Comparison of ENCODE assay signal across 15 mouse cellular contexts in the genomic region with DNA sequence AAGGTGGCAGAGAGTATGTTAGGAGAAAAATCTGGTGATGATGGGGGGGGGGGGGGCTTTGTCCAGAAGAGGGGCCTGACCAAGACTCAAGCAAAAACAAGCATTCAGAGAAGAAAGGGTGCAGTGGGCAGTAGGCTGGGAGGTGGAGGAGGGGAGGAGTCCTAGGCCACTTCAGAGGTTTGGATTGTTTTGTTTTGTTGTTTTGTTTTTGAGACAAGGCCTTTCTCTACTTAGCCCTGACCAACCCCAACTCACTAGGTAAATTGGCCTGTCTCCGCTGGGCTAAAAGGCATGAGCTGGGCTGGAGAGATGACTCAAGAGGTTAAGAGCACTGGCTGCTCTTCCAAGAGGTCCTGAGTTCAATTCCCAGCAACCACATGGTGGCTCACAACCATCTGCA. TPM values are rescaled to one million over a fixed set of nuclear protein-coding genes. Genes with fewer than 3 reads are reported as not detected.
DNase-seq lines count a peak whose midpoint lies in the region; ATAC-seq and TF ChIP-seq lines count a peak whose summit lies in the region.
"Had no signal": no experiment of that assay in that cellular context is flagged by ENCODE, and none has a peak within 500 bp of the region (broad histone marks: within the 10 kb centered on the region; RNA-seq: fewer than 3 reads in every experiment).

No protein-coding gene starts in this region.

- no peak overlapping the region for H3K9ac ChIP-seq in kidney, embryonic 16.5 days (replicated peaks; ENCODE audit: low read length)

- no peak for ATAC-seq in kidney, embryonic 16.5 days (ENCODE audit: low FRiP score, low TSS enrichment)

- peak overlapping the region; percentile 81 for H3K27ac ChIP-seq in heart, embryonic 10.5 days
- 0 out of 2 replicates have a peak overlapping the region, but pooled peaks have one; percentile 87 for H3K27ac ChIP-seq in kidney, embryonic 16.5 days (ENCODE audit: low read length)
- H3K27ac ChIP-seq in embryonic facial prominence, embryonic 10.5 days (replicated peaks), result peak overlapping the region; percentile 87

- no peak overlapping the region for H3K4me3 ChIP-seq in heart, embryonic 10.5 days
- no peak overlapping the region for H3K4me3 ChIP-seq in kidney, embryonic 16.5 days (ENCODE audit: low read length)
- H3K4me3 ChIP-seq in E14TG2a.4 (replicated peaks; ENCODE audit: low read length), result peak overlapping the region; percentile 82
- H3K4me3 ChIP-seq in embryonic facial prominence, embryonic 10.5 days, result peak overlapping the region; percentile 36; the same call in 1 of the 2 replicates

- H3K4me2 ChIP-seq in kidney, embryonic 16.5 days (replicated peaks; ENCODE audit: low read depth, low read length), result no peak overlapping the region

- H3K36me3 ChIP-seq in heart, embryonic 10.5 days, result peaks cover 7% of the 10 kb centered on the region; the same call in 1 of the 2 replicates
- H3K36me3 ChIP-seq in kidney, embryonic 16.5 days (ENCODE audit: insufficient read depth, low read length), result no peaks in the 10 kb centered on the region
- H3K36me3 ChIP-seq in E14TG2a.4 (ENCODE audit: insufficient read depth, low read length), result peaks cover 16% of the 10 kb centered on the region
- peaks cover 11% of the 10 kb centered on the region for H3K36me3 ChIP-seq in embryonic facial prominence, embryonic 10.5 days (replicated peaks)
- H3K36me3 ChIP-seq: G1E had no signal

- TF ChIP-seq CTCF in E14TG2a.4 (conservative IDR thresholded peaks at IDR 0.05; ENCODE audit: low read length), result no peak

- peaks cover 27% of the 10 kb centered on the region for H3K4me1 ChIP-seq in heart, embryonic 10.5 days
- H3K4me1 ChIP-seq in kidney, embryonic 16.5 days (ENCODE audit: insufficient read depth, low read length), result peaks cover 26% of the 10 kb centered on the region
- peaks cover 82% of the 10 kb centered on the region for H3K4me1 ChIP-seq in E14TG2a.4 (replicated peaks; ENCODE audit: low read depth, low read length)
- H3K4me1 ChIP-seq in embryonic facial prominence, embryonic 10.5 days, result peaks cover 36% of the 10 kb centered on the region

- no peaks in the 10 kb centered on the region for H3K9me3 ChIP-seq in heart, embryonic 10.5 days
- H3K9me3 ChIP-seq in kidney, embryonic 16.5 days (ENCODE audit: low read length), result no peaks in the 10 kb centered on the region
- H3K9me3 ChIP-seq in E14TG2a.4 (ENCODE audit: low read length), result no peaks in the 10 kb centered on the region
- no peaks in the 10 kb centered on the region for H3K9me3 ChIP-seq in embryonic facial prominence, embryonic 10.5 days
- H3K9me3 ChIP-seq: G1E had no signal

- DNase-seq in heart, embryonic 10.5 days (ENCODE audit: low spot score), result no peak
- DNase-seq in heart, postnatal 14 days, result no peak
- no peak for DNase-seq in kidney, postnatal 4 days
- no peak for DNase-seq in embryonic facial prominence, embryonic 10.5 days (ENCODE audit: low spot score)
- DNase-seq in gastrocnemius, postnatal 4 days (ENCODE audit: low spot score in 2 of 2), result no peak
- DNase-seq in frontal cortex, postnatal 10 days (ENCODE audit: low spot score in 2 of 2), result no peak
- DNase-seq: cerebellum, adult 8-10 months; gastrocnemius, postnatal 25 days; liver; right cerebral cortex, postnatal 4 days had no signal

- WGBS in heart, embryonic 10.5 days, result 68% methylated on average over 1 of the region's 1 CpGs
- 67% methylated on average over 1 of the region's 1 CpGs for WGBS in kidney, embryonic 16.5 days
- 29% methylated on average over 1 of the region's 1 CpGs for WGBS in embryonic facial prominence, embryonic 10.5 days

- peaks cover 22% of the 10 kb centered on the region for H3K27me3 ChIP-seq in heart, embryonic 10.5 days (ENCODE audit: insufficient read depth, poor library complexity, severe bottlenecking)
- peaks cover 2% of the 10 kb centered on the region; the same call in 1 of the 2 replicates for H3K27me3 ChIP-seq in kidney, embryonic 16.5 days (ENCODE audit: insufficient read depth, low read length)
- peaks cover 2% of the 10 kb centered on the region; the same call in 1 of the 2 replicates for H3K27me3 ChIP-seq in E14TG2a.4 (ENCODE audit: insufficient read depth, low read length)
- H3K27me3 ChIP-seq in embryonic facial prominence, embryonic 10.5 days (replicated peaks; ENCODE audit: low read depth, poor library complexity, severe bottlenecking), result peaks cover 40% of the 10 kb centered on the region

- intact Hi-C loops in heart, postnatal 14 days (cut with DNase I), result no loop called here

RNA-seq across cellular contexts. Expression of a gene that starts 1.2 kb away (rescaled TPM):
- polyA plus RNA-seq in heart, embryonic 10.5 days (2016; fragmentation: Nextera tagmentation; extraction: Ambion mirVana), result 0.15 and 0.34 TPM in 2 replicates
- under 1 TPM in 1 of 2 experiments, not detected in 1; 0.20 TPM for total RNA-seq in heart, postnatal 14 days (2021)
- polyA plus RNA-seq in kidney, embryonic 16.5 days (2015; fragmentation: Nextera tagmentation; extraction: Ambion mirVana), result 1.3 and 1.4 TPM in 2 replicates
- polyA plus RNA-seq in embryonic facial prominence, embryonic 10.5 days (2016; fragmentation: Nextera tagmentation; extraction: Ambion mirVana), result 0.34 and 0.69 TPM in 2 replicates
- total RNA-seq in gastrocnemius, postnatal 4 days (2021), result not detected
- total RNA-seq: G1E; gastrocnemius, postnatal 25 days; hindbrain, postnatal 0 days; megakaryocyte-erythroid progenitor cell, adult 5-6 weeks had no signal
- polyA plus RNA-seq: G1E had no signal

RNA-seq across cellular contexts. Expression of a gene that starts 26.8 kb away (rescaled TPM):
- 21.8 and 26.3 TPM in 2 replicates for polyA plus RNA-seq in heart, embryonic 10.5 days (2016; fragmentation: Nextera tagmentation; extraction: Ambion mirVana)
- 1 to 10 TPM; 6.5 to 7.1 TPM for total RNA-seq in heart, postnatal 14 days (2021)
- polyA plus RNA-seq in kidney, embryonic 16.5 days (2015; fragmentation: Nextera tagmentation; extraction: Ambion mirVana), result 23.7 and 27.6 TPM in 2 replicates
- 26.4 and 28.0 TPM in 2 replicates for polyA plus RNA-seq in embryonic facial prominence, embryonic 10.5 days (2016; fragmentation: Nextera tagmentation; extraction: Ambion mirVana)
- 10 to 100 TPM; 11.3 to 16.7 TPM for total RNA-seq in gastrocnemius, postnatal 4 days (2021)

RNA-seq across cellular contexts. Expression of a gene that starts 27.1 kb away (rescaled TPM):
- polyA plus RNA-seq in heart, embryonic 10.5 days (2016; fragmentation: Nextera tagmentation; extraction: Ambion mirVana), result 56.2 and 60.7 TPM in 2 replicates
- 10 to 100 TPM; 15.3 to 16.0 TPM for total RNA-seq in heart, postnatal 14 days (2021)
- polyA plus RNA-seq in kidney, embryonic 16.5 days (2015; fragmentation: Nextera tagmentation; extraction: Ambion mirVana), result 43.8 and 45.7 TPM in 2 replicates
- polyA plus RNA-seq in embryonic facial prominence, embryonic 10.5 days (2016; fragmentation: Nextera tagmentation; extraction: Ambion mirVana), result 53.4 and 57.6 TPM in 2 replicates
- total RNA-seq in gastrocnemius, postnatal 4 days (2021), result 10 to 100 TPM; 29.4 to 31.3 TPM

RNA-seq across cellular contexts. Expression of a gene that starts 40.6 kb away (rescaled TPM):
- 30.4 and 45.4 TPM in 2 replicates for polyA plus RNA-seq in heart, embryonic 10.5 days (2016; fragmentation: Nextera tagmentation; extraction: Ambion mirVana)
- total RNA-seq in heart, postnatal 14 days (2021), result 10 to 100 TPM; 30.9 to 33.4 TPM
- 73.9 and 74.5 TPM in 2 replicates for polyA plus RNA-seq in kidney, embryonic 16.5 days (2015; fragmentation: Nextera tagmentation; extraction: Ambion mirVana)
- polyA plus RNA-seq in embryonic facial prominence, embryonic 10.5 days (2016; fragmentation: Nextera tagmentation; extraction: Ambion mirVana), result 117 TPM in 2 replicates
- total RNA-seq in gastrocnemius, postnatal 4 days (2021), result 10 to 100 TPM; 26.3 to 27.5 TPM

Comparison
In these comparisons a context has a peak if more than half of its experiments do, and no peak if none do; other contexts are left out.
1. H3K4me3 ChIP-seq: peak in E14TG2a.4 (single experiment) and embryonic facial prominence, embryonic 10.5 days (single experiment); none in heart, embryonic 10.5 days (single experiment) and kidney, embryonic 16.5 days (single experiment).
2. Peak in every context shown above with its lines, with median percentiles within 50 percentile points of each other: H3K27ac ChIP-seq.